Mouse (Mus musculus): ENCODE data around the gene Cox6a2.
"Not testable (repeated sequence)": the region's sequence is repeated elsewhere in the genome, so short reads cannot be mapped to it uniquely, and the experiment has no call there.

The Cox6a2 gene

DNA sequence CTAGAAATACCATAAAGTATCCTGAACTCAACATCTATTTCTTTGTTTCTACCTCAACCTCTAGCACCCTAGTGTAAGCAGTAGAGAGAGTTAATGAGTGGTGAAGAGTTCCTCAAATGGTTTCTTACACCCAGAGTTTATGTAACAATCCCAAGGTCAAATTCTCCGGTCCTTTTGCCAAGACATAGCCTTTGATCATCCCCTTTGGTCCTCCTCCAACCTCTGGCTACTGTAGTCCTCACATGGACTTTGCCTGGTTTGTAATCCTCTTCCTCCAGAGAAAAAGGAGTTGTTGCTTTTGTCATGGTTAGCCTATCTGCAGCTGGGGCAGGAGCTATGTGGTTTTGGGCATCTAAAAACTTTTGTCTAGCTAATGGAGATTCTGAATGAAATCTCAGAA, 29.3 kb upstream of the Cox6a2 start:
- DNase-seq (ENCODE audit: low spot score in 2 of 2), result no peak

DNA sequence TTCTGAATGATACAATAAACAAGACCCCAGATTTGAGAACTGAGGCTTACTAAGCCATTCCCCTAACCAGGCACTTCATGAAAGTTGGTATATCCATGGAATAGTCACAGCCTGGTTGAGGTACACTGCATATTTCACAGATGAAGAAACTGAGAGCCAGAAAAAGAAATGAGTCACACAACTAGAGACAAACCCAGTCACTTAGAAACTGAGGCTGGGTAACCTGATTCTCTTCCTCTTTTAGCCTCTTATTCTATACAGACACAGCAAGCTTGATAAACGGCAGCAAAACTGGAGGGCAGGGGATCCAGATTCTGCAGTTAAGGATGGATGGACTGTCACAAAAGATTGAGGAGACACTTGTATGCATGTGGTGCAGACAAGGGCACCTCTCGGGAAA, 28.6 kb upstream of the Cox6a2 start:
- DNase-seq (ENCODE audit: low spot score in 2 of 2), result no peak

DNA sequence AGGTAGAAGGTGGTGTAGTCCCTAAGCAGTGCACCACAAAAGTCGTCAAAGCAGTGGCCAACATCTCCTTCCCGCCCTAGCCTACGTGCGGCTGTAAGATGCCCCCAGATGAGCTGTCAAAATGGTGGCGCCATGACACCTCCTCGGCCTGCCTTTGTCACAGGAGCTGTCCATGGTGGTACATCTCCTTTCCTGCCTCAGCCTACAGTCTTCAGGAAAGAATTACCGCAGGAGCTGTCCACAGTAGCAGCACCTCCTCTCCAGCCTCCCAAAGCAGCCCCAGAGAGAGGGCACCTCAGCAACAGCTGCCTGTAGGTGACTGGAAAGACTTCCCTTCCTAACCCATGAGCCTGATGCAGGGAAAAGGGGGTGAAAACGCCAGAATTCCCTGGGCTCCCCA, 25.6 kb upstream of the Cox6a2 start:
- no peak for DNase-seq (ENCODE audit: low spot score in 2 of 2)

DNA sequence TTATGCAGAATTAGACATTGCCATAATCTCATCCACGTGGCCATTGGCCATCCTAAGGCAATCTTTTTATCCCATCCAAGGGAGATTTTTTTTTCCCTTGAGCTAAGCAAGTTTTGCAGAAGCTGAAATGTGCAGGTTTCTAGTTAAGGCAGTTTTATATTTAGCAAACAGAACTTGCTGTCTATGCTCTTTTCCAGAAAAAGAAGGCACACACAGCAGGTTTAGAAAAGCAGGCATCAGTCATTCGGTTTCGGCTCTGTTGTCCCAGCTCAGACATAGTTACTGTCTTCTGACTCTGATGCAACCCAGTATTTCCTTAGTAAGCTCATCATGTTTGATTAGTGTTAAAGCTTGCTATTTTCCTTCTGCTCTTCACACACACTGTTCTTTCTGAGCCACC, 14.7 kb upstream of the Cox6a2 start:
- no peak for DNase-seq (ENCODE audit: low spot score in 2 of 2)

DNA sequence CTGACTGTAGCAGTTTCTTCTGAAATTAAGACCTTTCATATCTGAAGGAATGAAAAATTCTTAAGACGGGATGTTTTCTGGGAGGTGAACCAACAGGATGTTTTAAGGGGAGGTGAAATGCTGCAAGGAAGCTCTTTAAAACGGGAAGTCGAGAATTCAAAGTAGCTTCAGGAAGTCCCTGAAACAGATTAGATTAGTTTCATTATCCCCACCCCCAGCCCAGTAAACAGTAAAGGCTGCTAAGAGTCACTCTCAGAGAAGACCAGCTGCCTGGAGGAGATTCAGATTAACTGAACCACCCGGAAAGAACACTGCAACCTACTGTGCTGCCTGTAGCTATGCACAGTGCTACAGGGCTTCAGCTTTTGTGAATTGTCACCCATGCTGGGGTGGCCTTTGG, 13.8 kb upstream of the Cox6a2 start:
- DNase-seq (ENCODE audit: low spot score in 2 of 2), result no peak

DNA sequence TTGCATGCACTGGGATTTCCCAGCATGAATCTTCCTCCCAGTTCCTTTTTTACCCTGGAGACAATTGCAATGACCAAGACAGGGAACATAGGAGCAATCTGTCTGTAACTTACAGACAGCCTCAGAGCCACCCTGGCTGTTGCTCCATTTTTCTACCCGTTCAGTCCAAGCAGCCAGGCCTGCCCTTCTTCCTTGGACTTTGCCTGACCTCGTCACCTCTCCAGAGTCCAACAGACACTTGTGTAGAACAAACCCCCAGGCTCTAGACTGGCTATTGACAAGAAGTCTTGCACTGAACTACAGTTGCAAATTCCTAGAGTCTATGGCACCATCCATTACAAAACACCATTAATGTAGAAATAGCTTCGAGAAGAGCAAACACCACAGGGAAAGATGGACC, 3.6 kb upstream of the Cox6a2 start:
- DNase-seq (ENCODE audit: low spot score in 2 of 2), result no peak

DNA sequence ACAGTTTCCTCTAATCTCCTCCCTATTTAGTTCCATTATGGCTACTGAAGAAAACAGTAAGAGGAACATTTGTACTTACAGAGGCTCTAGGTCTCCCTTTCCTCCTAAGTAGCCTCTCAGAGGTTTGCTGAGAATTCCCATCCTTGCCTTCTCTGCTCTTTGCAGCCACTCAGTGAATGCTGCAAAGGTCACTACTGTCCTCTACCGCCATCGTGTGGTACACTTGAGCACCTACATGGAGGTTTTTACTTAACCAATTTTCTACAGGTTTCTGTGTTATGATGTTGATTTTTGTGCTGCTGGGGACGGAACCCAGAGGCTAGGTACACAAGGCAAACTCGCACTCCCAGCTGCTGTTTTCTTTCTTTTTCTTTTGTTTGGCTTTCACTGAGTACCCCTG, 2.0 kb upstream of the Cox6a2 start:
- peak; percentile 47 to 79 for DNase-seq (ENCODE audit: low spot score in 2 of 2)

DNA sequence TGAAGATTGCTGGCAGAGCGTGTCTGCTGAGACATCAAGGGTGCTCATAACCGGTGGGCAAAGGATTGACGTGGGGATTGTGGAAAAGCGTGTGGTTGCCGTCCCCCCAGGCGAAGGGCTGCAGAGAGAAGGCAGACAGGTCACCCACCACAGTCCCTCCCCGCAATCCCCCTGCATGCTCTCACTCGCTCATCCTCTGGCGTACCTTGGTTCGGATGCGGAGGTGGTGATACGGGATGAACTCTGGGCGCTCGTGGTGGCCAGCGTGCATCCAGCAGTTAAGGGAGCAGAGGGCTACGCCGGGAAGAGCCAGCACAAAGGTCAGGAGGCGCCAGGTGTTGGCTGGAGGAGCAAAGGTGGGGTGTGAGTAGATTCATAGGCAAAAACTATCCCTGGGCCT, 492 bp downstream of the Cox6a2 start:
- DNase-seq (ENCODE audit: low spot score in 2 of 2), result peak in 1 of 2 experiments; percentile 61

DNA sequence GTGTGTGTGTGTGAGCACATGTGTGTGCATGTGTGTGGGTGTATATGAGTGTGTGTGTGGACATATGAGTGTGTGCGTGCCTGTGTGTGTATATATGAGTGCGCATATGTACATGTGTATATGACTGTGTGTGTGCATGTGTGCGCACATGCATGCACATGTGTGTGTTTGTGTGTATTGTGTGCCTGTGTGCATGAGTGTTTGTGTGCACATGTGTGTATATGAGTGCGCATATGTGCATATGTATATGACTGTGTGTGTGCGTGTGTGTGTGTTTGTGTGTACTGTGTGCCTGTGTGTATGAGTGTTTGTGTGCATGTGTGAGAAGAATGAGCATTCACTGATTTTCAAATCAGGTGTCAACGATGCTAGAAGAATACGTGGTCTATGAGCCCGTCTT, 2.0 kb downstream of the Cox6a2 start:
- DNase-seq (ENCODE audit: low spot score in 2 of 2), result no peak

DNA sequence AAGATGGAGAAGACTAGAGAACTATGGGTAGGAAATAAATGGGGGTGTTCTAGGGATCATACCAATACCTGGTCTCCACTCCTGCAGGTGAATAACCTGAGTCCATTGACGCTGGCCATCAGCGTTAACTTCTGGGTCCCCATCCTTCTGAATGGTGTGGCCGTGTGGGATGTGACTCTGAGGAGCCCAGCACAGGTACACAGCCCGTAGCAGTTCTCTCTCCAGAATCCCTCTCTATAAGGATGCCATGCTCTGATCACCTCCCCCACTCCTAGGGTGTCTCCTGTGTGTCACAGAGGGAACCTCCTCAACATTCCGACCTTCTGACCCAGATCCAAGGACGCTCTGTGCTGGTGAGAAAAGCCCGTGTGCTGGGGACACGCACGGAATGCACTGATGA, 3.1 kb downstream of the Cox6a2 start:
- DNase-seq (ENCODE audit: low spot score in 2 of 2), result no peak

DNA sequence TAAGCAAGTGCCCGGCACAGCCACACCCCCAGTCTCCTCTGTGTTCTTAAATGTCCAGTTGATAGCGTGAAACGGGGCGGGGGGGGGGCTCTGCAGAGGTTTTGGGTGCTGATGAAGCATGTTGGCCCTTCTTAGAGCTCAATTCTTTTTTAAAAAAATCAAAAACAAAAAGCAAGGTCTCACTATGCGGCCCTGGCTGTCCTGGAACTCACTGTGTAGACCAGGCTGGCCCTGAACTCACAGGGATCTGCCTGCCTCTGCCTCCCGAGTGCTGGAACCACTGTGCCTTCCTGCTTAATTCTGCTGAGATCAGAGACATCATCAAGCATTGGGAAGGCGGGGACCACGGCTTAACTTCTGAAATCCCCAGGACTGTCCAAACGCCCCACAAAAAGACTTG, 4.6 kb downstream of the Cox6a2 start:
- DNase-seq (ENCODE audit: low spot score in 2 of 2), result no peak

DNA sequence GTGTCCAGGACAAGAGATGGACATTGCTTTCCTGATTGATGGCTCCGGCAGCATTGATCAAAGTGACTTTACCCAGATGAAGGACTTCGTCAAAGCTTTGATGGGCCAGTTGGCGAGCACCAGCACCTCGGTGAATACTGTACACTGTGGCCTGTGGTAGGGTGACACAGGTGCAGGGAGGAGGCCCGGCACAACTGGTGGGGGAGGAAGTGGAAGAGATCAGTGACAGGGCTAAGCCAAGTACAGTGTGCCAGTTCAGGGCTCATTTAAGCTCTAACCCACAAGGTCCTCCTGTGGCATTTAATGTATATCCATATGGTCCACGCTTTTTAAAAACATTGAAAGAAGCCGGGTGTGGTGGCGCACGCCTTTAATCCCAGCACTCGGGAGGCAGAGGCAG, 24.5 kb downstream of the Cox6a2 start:
- peak in 1 of 2 experiments; percentile 28 for DNase-seq (ENCODE audit: low spot score in 2 of 2)

DNA sequence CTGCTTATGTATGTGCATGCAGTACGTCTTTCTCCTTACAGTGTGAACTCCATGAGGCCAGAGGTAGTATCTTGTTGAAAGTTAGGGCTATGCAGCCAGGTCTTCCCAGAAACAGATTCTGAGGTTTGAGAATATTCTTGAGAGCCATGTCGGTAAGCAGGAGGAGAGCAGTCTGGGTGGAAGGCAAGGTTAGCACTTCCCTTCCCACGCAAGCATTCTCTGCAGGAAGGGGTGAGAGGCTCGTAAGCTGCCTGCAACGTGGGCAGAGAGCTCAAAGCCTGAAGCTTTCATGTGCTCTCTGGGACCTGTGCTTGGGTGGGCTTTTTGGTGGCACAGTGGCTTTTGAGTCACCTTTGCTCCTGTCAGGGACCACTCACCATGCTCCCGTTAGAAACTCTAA, 25.6 kb downstream of the Cox6a2 start:
- DNase-seq (ENCODE audit: low spot score in 2 of 2), result no peak

DNA sequence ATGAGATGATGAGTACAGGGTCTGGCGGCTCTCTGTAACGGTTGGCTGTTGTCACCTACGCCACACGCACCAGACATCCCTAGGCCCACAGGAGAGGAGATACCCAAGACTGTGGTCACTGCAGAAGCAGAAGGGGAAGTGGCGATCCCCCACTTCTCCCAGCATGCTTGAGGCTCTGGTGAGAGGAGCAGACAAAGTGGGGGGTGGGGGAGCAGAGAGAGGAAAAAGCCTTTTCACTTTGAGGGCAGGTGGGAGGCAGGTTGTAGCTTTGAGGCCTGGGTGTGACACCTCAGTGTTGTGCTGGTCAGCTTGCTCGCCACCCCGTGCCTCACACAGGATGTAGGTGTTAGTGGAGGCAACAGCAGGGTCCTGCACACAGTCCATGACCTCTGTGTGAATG, 26.1 kb downstream of the Cox6a2 start:
- DNase-seq (ENCODE audit: low spot score in 2 of 2), result peak in 1 of 2 experiments; percentile 35

DNA sequence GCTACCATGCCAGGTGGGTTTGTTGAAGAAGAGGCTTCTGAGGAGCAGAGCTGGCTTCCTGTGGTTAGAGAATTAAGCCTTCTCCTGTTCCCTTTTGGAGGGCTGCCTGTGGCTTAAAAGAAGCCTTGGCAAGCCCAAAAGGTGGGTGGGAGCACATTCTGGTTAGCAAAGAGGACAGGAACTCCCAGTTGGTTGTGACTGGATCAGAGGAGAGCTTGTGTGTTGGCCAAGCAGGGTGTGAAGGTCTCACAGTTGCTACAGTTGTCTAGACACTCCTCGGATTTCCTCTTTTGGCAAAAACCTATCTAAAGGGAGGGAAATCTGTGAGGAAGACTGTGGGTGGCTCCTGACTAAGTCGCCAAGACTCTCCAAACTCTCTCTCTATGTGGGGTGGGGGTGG, 27.8 kb downstream of the Cox6a2 start:
- no peak for DNase-seq (ENCODE audit: low spot score in 2 of 2)

DNA sequence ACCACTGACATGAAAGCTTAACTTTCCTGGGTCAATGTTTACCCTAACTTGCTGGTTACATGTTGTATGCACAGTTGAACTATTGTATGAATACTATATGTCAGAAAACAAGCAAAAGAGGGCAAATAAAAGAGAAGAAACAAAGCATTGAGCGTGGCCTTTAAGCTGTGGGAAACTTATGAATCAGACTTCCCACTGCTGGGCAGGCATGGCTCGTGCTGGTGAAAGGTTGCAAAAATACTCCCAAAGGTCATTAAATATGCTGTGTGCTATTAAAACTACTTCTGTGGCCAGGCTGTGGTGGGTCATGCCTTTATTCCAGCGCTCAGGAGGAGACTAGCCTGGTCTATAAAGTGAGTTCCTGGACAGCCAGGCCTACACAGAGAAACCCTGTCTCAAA, 36.2 kb downstream of the Cox6a2 start:
- DNase-seq (ENCODE audit: low spot score in 2 of 2), result no peak

DNA sequence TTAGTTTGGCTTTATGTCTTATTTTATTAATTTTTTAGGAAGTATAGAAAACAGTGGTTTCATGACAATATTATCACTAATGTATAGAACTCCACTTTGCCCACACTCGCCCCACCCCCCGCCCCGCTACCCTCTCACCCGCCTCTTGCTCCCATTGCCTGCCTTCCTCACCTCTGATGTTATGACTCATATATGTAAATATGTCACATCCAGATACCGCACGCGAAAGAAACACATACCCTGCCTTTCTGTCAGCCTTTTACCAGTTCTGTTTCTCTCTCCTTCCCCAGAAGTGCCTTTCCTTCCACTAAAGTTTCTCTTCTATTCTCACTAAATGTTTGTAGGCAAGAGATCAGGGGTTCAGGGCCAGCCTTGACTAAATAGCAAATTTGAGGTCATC, 39.8 kb downstream of the Cox6a2 start:
- DNase-seq (ENCODE audit: low spot score in 2 of 2), result no peak

DNA sequence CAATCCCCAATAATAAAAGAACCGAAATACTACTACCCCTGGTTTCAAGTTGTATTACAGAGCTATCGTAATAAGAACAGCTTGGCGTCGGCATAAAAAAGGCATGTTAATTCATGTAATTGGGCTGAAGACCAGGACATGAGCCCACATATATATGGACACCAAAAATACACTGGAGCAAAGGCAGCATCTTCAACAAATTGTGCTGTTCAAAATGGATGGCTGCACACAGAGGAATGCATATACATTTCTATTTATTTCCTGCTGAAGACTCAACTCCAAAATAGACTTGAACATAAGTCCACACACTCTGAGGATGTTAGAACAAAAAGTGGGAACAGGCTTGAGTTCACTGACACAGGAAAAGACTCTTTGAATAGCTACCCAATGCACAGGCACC, 42.2 kb downstream of the Cox6a2 start:
- no peak for DNase-seq (ENCODE audit: low spot score in 2 of 2)

DNA sequence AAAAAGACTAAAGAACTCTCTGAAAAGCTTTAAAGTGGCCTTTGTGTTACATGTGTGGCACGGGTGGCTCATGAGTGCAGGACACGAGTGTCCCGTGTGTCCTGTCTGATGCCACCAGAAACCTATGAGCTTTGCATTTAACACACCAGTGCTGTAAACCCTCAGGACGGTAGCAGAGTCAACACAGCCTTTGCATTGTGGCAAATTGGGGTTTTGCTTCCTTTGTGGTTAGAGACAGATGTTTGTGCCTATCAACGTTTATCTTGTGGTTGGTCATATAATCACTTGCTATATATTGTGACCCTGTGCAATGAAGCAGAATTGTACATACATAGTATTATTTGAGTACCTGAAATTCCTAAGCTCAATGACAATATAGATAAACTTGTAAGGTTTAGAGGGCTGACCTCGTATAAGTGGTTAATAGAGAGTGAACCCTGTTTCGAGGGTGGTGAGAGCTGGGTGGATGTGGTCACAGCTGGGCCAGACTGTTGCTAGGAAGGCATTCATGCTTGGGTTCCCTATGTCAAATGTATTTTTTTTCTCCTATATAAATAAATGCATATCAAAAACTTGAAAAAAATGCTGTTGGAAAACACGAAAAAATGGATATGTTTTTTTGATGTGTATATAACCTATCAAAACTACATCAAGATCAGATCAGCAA, 47.4 kb downstream of the Cox6a2 start:
- DNase-seq (ENCODE audit: low spot score in 2 of 2), result not testable (repeated sequence)

Measured in spleen, postnatal 4 days (tissue).